ENCODE assay signal across 10 mouse cellular contexts in genomic region chr9:103480044-103480576, GRCm38 (mm10). TPM values are rescaled to one million over a fixed set of nuclear protein-coding genes. Genes with fewer than 3 reads are reported as not detected.
DNase-seq lines count a peak whose midpoint lies in the region; ATAC-seq and TF ChIP-seq lines count a peak whose summit lies in the region.
"Had no signal": no experiment of that assay in that cellular context is flagged by ENCODE, and none has a peak within 500 bp of the region (broad histone marks: within the 10 kb centered on the region; RNA-seq: fewer than 3 reads in every experiment).

TSS of gene Bfsp2 (minus strand) at chr9:103480420.

- no peak for TF ChIP-seq CTCF in heart, adult 2 months (IDR thresholded peaks at IDR 0.05)

- peaks cover 3% of the 10 kb centered on the region; the same call in 1 of the 2 replicates for H3K36me3 ChIP-seq in heart, embryonic 14.5 days (ENCODE audit: control insufficient read depth, insufficient read depth, low read length)
- H3K36me3 ChIP-seq in heart, adult 2 months (ENCODE audit: control insufficient read depth, insufficient read depth, low read length), result no peaks in the 10 kb centered on the region
- no peaks in the 10 kb centered on the region for H3K36me3 ChIP-seq in hindbrain, embryonic 14.5 days (replicated peaks; ENCODE audit: control insufficient read depth, insufficient read depth)

- intact Hi-C loops in heart, adult 2 months (cut with DNase I), result loop anchor here (10.0 kb wide), 1 partner anchor 595 kb away; no protein-coding TSS in a partner anchor

- no peaks in the 10 kb centered on the region for H3K79me2 ChIP-seq in heart, adult 2 months (replicated peaks; ENCODE audit: control insufficient read depth, insufficient read depth, low read length)

- H3K4me2 ChIP-seq in heart, embryonic 14.5 days (ENCODE audit: low read length), result peak within 1 kb of the TSS; percentile 31; the same call in 1 of the 2 replicates
- no peak within 1 kb of the TSS for H3K4me2 ChIP-seq in hindbrain, embryonic 14.5 days (replicated peaks)
- H3K4me2 ChIP-seq: lung, embryonic 14.5 days had no signal

- H3K27ac ChIP-seq in heart, embryonic 14.5 days (replicated peaks in 1 of 2; ENCODE audit: control insufficient read depth in 1 of 2, insufficient read depth in 1 of 2, low read depth in 2 of 2, low read length in 2 of 2), result peak within 1 kb of the TSS; percentile 65 to 77
- H3K27ac ChIP-seq in heart, adult 2 months, result no peak within 1 kb of the TSS
- peak within 1 kb of the TSS; percentile 49; the same call in 1 of the 2 replicates for H3K27ac ChIP-seq in hindbrain, embryonic 14.5 days

- no peak within 1 kb of the TSS for H3K4me3 ChIP-seq in heart, embryonic 14.5 days (ENCODE audit: control insufficient read depth in 1 of 2, insufficient read depth in 1 of 2, low read depth in 1 of 2, low read length in 2 of 2)
- H3K4me3 ChIP-seq in heart, adult 2 months, result no peak within 1 kb of the TSS
- no peak within 1 kb of the TSS for H3K4me3 ChIP-seq in hindbrain, embryonic 14.5 days (replicated peaks; ENCODE audit: low read length)

- H3K27me3 ChIP-seq in heart, embryonic 14.5 days (ENCODE audit: control insufficient read depth, insufficient read depth, low read length), result no peaks in the 10 kb centered on the region
- no peaks in the 10 kb centered on the region for H3K27me3 ChIP-seq in heart, adult 2 months (ENCODE audit: control insufficient read depth, insufficient read depth, low read length)
- no peaks in the 10 kb centered on the region for H3K27me3 ChIP-seq in hindbrain, embryonic 14.5 days (ENCODE audit: control insufficient read depth, insufficient read depth, low read length)

- ATAC-seq in heart, embryonic 14.5 days (ENCODE audit: insufficient number of reproducible peaks, insufficient read depth, low FRiP score, low read depth), result no peak
- ATAC-seq in hindbrain, embryonic 14.5 days (ENCODE audit: low FRiP score), result no peak
- no peak for ATAC-seq in neutrophil, adult 5-6 weeks (ENCODE audit: extremely low read depth, insufficient number of reproducible peaks, low FRiP score, poor library complexity, severe bottlenecking)

- 68% methylated on average over 9 of the region's 9 CpGs for WGBS in heart, embryonic 14.5 days
- WGBS in heart, adult 2 months, result 80% methylated on average over 9 of the region's 9 CpGs
- WGBS in hindbrain, embryonic 14.5 days, result 62% methylated on average over 9 of the region's 9 CpGs

- no peak for TF ChIP-seq EP300 in heart, adult 2 months (IDR thresholded peaks at IDR 0.05; ENCODE audit: insufficient read depth, low read depth, low read length)

- peak within 1 kb of the TSS; percentile 45; the same call in 1 of the 2 replicates for H3K9ac ChIP-seq in heart, embryonic 14.5 days (ENCODE audit: low read length)
- H3K9ac ChIP-seq in heart, adult 2 months (ENCODE audit: low read depth, low read length), result no peak within 1 kb of the TSS
- H3K9ac ChIP-seq in hindbrain, embryonic 14.5 days, result no peak within 1 kb of the TSS
- H3K9ac ChIP-seq: lung, embryonic 14.5 days had no signal

- peaks cover 12 to 26% of the 10 kb centered on the region in 2 experiments for H3K4me1 ChIP-seq in heart, embryonic 14.5 days (ENCODE audit: control insufficient read depth in 2 of 2, insufficient read depth in 2 of 2, low read length in 2 of 2)
- H3K4me1 ChIP-seq in heart, adult 2 months (ENCODE audit: control insufficient read depth, insufficient read depth, low read length), result peaks cover 1% of the 10 kb centered on the region
- peaks cover 9% of the 10 kb centered on the region; the same call in 1 of the 2 replicates for H3K4me1 ChIP-seq in hindbrain, embryonic 14.5 days (replicated peaks; ENCODE audit: control insufficient read depth, insufficient read depth, low read length)

- TF ChIP-seq POLR2A in heart, adult 2 months (IDR thresholded peaks at IDR 0.05; ENCODE audit: insufficient read depth, low read depth, low read length), result no peak

- DNase-seq in heart, adult 2 months, result no peak
- peak; percentile 57 for DNase-seq in retina, postnatal 1 day
- no peak for DNase-seq in retina, embryonic 14.5 days (ENCODE audit: low spot score)
- DNase-seq in hindbrain, embryonic 14.5 days (ENCODE audit: low spot score), result no peak
- DNase-seq in embryo, embryonic 10.5 days (ENCODE audit: low spot score), result no peak
- DNase-seq in adrenal gland, postnatal 14 days, result no peak
- DNase-seq: spleen, adult 18-20 months had no signal

- H3K9me3 ChIP-seq in heart, embryonic 14.5 days (ENCODE audit: control insufficient read depth, low read length), result no peaks in the 10 kb centered on the region
- H3K9me3 ChIP-seq in hindbrain, embryonic 14.5 days (ENCODE audit: control insufficient read depth, low read length), result no peaks in the 10 kb centered on the region

RNA-seq across cellular contexts. Expression of gene Bfsp2, which starts in this region (rescaled TPM):
- polyA plus RNA-seq in heart, embryonic 14.5 days (2014; fragmentation: Nextera tagmentation; extraction: Ambion mirVana), result 0.70 and 1.3 TPM in 2 replicates
- under 1 TPM; 0.52 to 0.99 TPM for total RNA-seq in heart, adult 2 months (2021)
- 0.31 TPM in 1 of 2 replicates, not detected in the other for polyA plus RNA-seq in heart, adult 2 months (2012; rRNA removed)
- 3.5 and 4.1 TPM in 2 replicates for polyA plus RNA-seq in hindbrain, embryonic 14.5 days (2014; fragmentation: Nextera tagmentation; extraction: Ambion mirVana)
- total RNA-seq in neutrophil, adult 5-6 weeks (2017), result 19.3 and 24.9 TPM in 2 replicates
- total RNA-seq in adrenal gland, postnatal 14 days (2021), result not detected in 2 replicates

Comparison
In these comparisons a context has a peak if more than half of its experiments do, and no peak if none do; other contexts are left out.
1. RNA of gene Bfsp2 (total RNA-seq): 19.3 to 24.9 TPM in neutrophil, adult 5-6 weeks; 0.52 to 0.99 TPM in heart, adult 2 months and not detected in adrenal gland, postnatal 14 days; every median in the first group is over 10 times any median in the second.